Mouse (Mus musculus): ENCODE measurements at regions not wholly inside any gene's neighbourhood (a gene's known extent, or its start where the extent isn't known, plus 50 kb on each side); places are given as distances from the start of the nearest gene placed in this dataset.

DNA sequence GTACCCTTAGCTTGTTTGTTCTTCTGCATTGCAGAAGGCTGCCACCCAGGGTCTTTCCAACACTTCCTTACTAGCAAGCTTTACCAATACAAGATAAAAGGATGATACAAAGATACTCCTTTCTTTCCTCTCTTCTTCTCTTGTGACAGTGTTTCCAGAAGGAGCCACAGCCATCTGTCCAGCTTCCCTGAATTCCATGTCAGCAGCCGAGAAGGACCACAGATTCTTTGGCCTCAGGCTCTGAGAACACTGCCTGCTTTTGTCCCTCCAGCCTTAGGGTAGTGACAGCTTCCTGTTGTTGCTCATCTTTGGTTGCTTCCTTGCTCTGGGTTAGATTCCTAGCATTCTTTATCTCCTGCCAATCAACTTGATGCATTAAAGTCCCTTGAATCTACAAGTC is 60.4 kb upstream of the Fndc3a start:
- no peak for DNase-seq
- Histone ChIP-seq H3K4me1 (ENCODE audit: control insufficient read depth, insufficient read depth, low read length) (no peaks in the 10 kb centered on the region), H3K4me3 (replicated peaks; ENCODE audit: extremely low read depth, low read depth, low read length) (no peak overlapping the region)
- TF ChIP-seq CTCF (IDR thresholded peaks at IDR 0.05; ENCODE audit: insufficient read depth, low read length) (no peak), POLR2A (IDR thresholded peaks at IDR 0.05; ENCODE audit: borderline replicate concordance, extremely low read depth, low read depth, low read length) (no peak)
- 31% methylated on average over 1 of the region's 1 CpGs for WGBS

DNA sequence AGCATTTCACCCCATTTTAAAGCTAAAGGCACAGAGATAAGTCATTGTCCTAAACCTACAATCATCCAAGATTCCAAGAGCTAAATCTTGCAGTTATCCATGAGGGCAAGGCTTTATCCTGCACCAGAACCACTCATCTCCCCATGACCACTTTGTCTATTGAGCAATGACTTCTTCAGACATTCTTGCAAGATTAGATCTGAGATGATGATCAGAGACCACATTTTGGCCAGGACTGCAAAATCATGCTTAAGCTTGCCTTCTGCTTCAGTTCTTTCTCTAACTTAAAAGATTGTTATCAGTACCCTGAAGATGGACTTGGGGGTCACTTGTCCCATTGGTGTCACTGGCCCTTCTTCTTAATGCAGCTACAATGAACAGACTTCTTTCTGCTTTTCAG is 50.3 kb upstream of the Fndc3a start:
- Histone ChIP-seq H3K4me1 (ENCODE audit: control insufficient read depth, insufficient read depth, low read length) (no peaks in the 10 kb centered on the region), H3K4me3 (replicated peaks; ENCODE audit: extremely low read depth, low read depth, low read length) (no peak overlapping the region)
- TF ChIP-seq POLR2A (IDR thresholded peaks at IDR 0.05; ENCODE audit: borderline replicate concordance, extremely low read depth, low read depth, low read length) (no peak), CTCF (IDR thresholded peaks at IDR 0.05; ENCODE audit: insufficient read depth, low read length) (no peak)
- DNase-seq, result no peak

Measured in lung, adult 2 months (tissue).